25 mouse cellular contexts compared by ENCODE assay signal in the genomic region with DNA sequence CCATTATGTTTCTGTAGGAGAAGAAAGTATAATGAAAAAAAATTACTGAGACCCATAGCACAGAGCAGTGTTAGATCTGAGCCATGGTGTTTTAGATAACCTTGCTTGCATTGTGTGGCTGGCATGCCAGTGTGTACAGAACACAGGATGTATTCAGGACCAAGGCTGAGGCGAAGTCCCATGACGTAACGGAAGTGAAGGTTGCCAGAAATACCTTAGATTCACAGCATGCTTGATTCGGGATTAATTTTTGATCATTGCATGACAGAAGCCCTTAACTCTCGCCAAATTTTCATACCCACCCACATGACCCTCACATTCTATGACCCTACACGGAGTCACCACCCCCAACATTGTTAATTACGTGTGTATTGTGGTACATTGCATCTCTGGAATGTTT. TPM values are rescaled to one million over a fixed set of nuclear protein-coding genes. Genes with fewer than 3 reads are reported as not detected.
DNase-seq lines count a peak whose midpoint lies in the region; ATAC-seq and TF ChIP-seq lines count a peak whose summit lies in the region.
"Had no signal": no experiment of that assay in that cellular context is flagged by ENCODE, and none has a peak within 500 bp of the region (broad histone marks: within the 10 kb centered on the region; RNA-seq: fewer than 3 reads in every experiment).

No protein-coding gene starts in this region.

- no peaks in the 10 kb centered on the region for H3K79me2 ChIP-seq in heart, adult 2 months (replicated peaks; ENCODE audit: control insufficient read depth, insufficient read depth, low read length)

- H3K4me1 ChIP-seq in cerebellum, adult 2 months (ENCODE audit: control insufficient read depth, insufficient read depth, low read length), result no peaks in the 10 kb centered on the region
- no peaks in the 10 kb centered on the region for H3K4me1 ChIP-seq in heart, embryonic 10.5 days
- H3K4me1 ChIP-seq in heart, adult 2 months (ENCODE audit: control insufficient read depth, insufficient read depth, low read length), result no peaks in the 10 kb centered on the region
- no peaks in the 10 kb centered on the region for H3K4me1 ChIP-seq in lung, embryonic 14.5 days (ENCODE audit: insufficient read depth)
- no peaks in the 10 kb centered on the region for H3K4me1 ChIP-seq in stomach, postnatal 0 days (replicated peaks; ENCODE audit: control insufficient read depth, insufficient read depth)
- H3K4me1 ChIP-seq: embryonic facial prominence, embryonic 15.5 days; heart, embryonic 15.5 days; hindbrain, embryonic 15.5 days; intestine, embryonic 15.5 days; midbrain, embryonic 13.5 days; neural tube, embryonic 12.5 days had no signal

- no peaks in the 10 kb centered on the region for H3K27me3 ChIP-seq in cerebellum, adult 2 months (ENCODE audit: control insufficient read depth, insufficient read depth, low read length)
- peaks cover 18% of the 10 kb centered on the region; the same call in 1 of the 2 replicates for H3K27me3 ChIP-seq in heart, embryonic 10.5 days (ENCODE audit: insufficient read depth, poor library complexity, severe bottlenecking)
- H3K27me3 ChIP-seq in heart, adult 2 months (ENCODE audit: control insufficient read depth, insufficient read depth, low read length), result no peaks in the 10 kb centered on the region
- peaks cover 4% of the 10 kb centered on the region; the same call in 1 of the 2 replicates for H3K27me3 ChIP-seq in lung, embryonic 14.5 days (ENCODE audit: insufficient read depth, low read length)
- H3K27me3 ChIP-seq in stomach, postnatal 0 days (ENCODE audit: control insufficient read depth, insufficient read depth, low read length), result no peaks in the 10 kb centered on the region
- H3K27me3 ChIP-seq: intestine, embryonic 15.5 days; neural tube, embryonic 12.5 days had no signal

- peak overlapping the region; percentile 23 for H3K4me3 ChIP-seq in cerebellum, adult 2 months (replicated peaks; ENCODE audit: insufficient read depth, low read depth, low read length)
- H3K4me3 ChIP-seq in heart, embryonic 10.5 days, result no peak overlapping the region
- H3K4me3 ChIP-seq in heart, adult 2 months, result no peak overlapping the region
- no peak overlapping the region for H3K4me3 ChIP-seq in lung, embryonic 14.5 days (ENCODE audit: low read depth, low read length)
- no peak overlapping the region for H3K4me3 ChIP-seq in stomach, postnatal 0 days (ENCODE audit: low read depth, low read length)
- H3K4me3 ChIP-seq: embryonic facial prominence, embryonic 15.5 days; heart, embryonic 15.5 days; hindbrain, embryonic 15.5 days; intestine, embryonic 15.5 days; left cerebral cortex, adult 2 months; megakaryocyte, embryonic 14.5 days; midbrain, embryonic 13.5 days; neural tube, embryonic 12.5 days had no signal

- no peak for TF ChIP-seq EP300 in heart, adult 2 months (IDR thresholded peaks at IDR 0.05; ENCODE audit: insufficient read depth, low read depth, low read length)
- TF ChIP-seq EP300 in stomach, postnatal 0 days (optimal IDR thresholded peaks at IDR 0.05), result no peak

- ATAC-seq in lung, embryonic 14.5 days (ENCODE audit: insufficient read depth), result no peak
- peak; percentile 55; the same call in 1 of the 2 replicates for ATAC-seq in stomach, postnatal 0 days (ENCODE audit: low FRiP score, low TSS enrichment)
- ATAC-seq: forebrain, embryonic 16.5 days; intestine, embryonic 15.5 days; liver, postnatal 0 days; midbrain, embryonic 13.5 days had no signal

- no peak overlapping the region for H3K27ac ChIP-seq in cerebellum, adult 2 months (ENCODE audit: insufficient read depth, low read length)
- no peak overlapping the region for H3K27ac ChIP-seq in heart, embryonic 10.5 days
- H3K27ac ChIP-seq in heart, adult 2 months, result no peak overlapping the region
- no peak overlapping the region for H3K27ac ChIP-seq in lung, embryonic 14.5 days (ENCODE audit: low read depth)
- H3K27ac ChIP-seq in stomach, postnatal 0 days (replicated peaks), result no peak overlapping the region
- H3K27ac ChIP-seq: embryonic facial prominence, embryonic 15.5 days; heart, embryonic 15.5 days; hindbrain, embryonic 15.5 days; intestine, embryonic 15.5 days; left cerebral cortex, adult 2 months; midbrain, embryonic 13.5 days; neural tube, embryonic 12.5 days had no signal

- H3K4me2 ChIP-seq in lung, embryonic 14.5 days, result no peak overlapping the region
- H3K4me2 ChIP-seq in stomach, postnatal 0 days (replicated peaks; ENCODE audit: low read depth), result no peak overlapping the region; the same call in 1 of the 2 replicates
- H3K4me2 ChIP-seq: embryonic facial prominence, embryonic 15.5 days; heart, embryonic 15.5 days; hindbrain, embryonic 15.5 days; intestine, embryonic 15.5 days; midbrain, embryonic 13.5 days; neural tube, embryonic 12.5 days had no signal

- TF ChIP-seq CTCF in cerebellum, adult 2 months (IDR thresholded peaks at IDR 0.05; ENCODE audit: borderline replicate concordance, insufficient read depth, low read depth, low read length), result no peak
- no peak for TF ChIP-seq CTCF in heart, adult 2 months (IDR thresholded peaks at IDR 0.05)
- TF ChIP-seq CTCF in lung, embryonic 14.5 days (IDR thresholded peaks at IDR 0.05; ENCODE audit: low read depth), result no peak
- no peak for TF ChIP-seq CTCF in stomach, postnatal 0 days (IDR thresholded peaks at IDR 0.05; ENCODE audit: low read depth)

- DNase-seq in cerebellum, adult 2 months, result peak in 1 of 2 experiments; percentile 11
- no peak for DNase-seq in cerebellum, adult 9-10 months
- DNase-seq in heart, embryonic 10.5 days (ENCODE audit: low spot score), result peak; percentile 20
- DNase-seq in heart, adult 2 months, result no peak
- DNase-seq in lung, embryonic 14.5 days, result peak; percentile 36
- DNase-seq in lung, adult 18-20 months, result no peak
- no peak for DNase-seq in stomach, postnatal 0 days (ENCODE audit: low spot score)
- no peak for DNase-seq in ovary, postnatal 36 days (ENCODE audit: low spot score)
- DNase-seq: adrenal gland, postnatal 14 days; gastrocnemius, postnatal 25 days; heart, postnatal 4 days; kidney, postnatal 4 days; liver, postnatal 0 days; right cerebral cortex, adult 18-20 months; right cerebral cortex, postnatal 4 days had no signal

- H3K9me3 ChIP-seq in heart, embryonic 10.5 days, result no peaks in the 10 kb centered on the region
- no peaks in the 10 kb centered on the region for H3K9me3 ChIP-seq in lung, embryonic 14.5 days (ENCODE audit: low read depth, low read length)
- H3K9me3 ChIP-seq in stomach, postnatal 0 days (ENCODE audit: control insufficient read depth, low read length), result no peaks in the 10 kb centered on the region
- H3K9me3 ChIP-seq: embryonic facial prominence, embryonic 15.5 days; heart, embryonic 15.5 days; hindbrain, embryonic 15.5 days; intestine, embryonic 15.5 days; megakaryocyte, embryonic 14.5 days; midbrain, embryonic 13.5 days; neural tube, embryonic 12.5 days had no signal

- WGBS in cerebellum, adult 2 months, result 36% methylated on average over 7 of the region's 7 CpGs
- WGBS in heart, embryonic 10.5 days, result 77% methylated on average over 7 of the region's 7 CpGs
- WGBS in heart, adult 2 months, result 57% methylated on average over 7 of the region's 7 CpGs
- 70% methylated on average over 7 of the region's 7 CpGs for WGBS in lung, embryonic 14.5 days
- WGBS in stomach, postnatal 0 days, result 63% methylated on average over 7 of the region's 7 CpGs

- intact Hi-C loops in heart, adult 2 months (cut with DNase I), result loop anchor here (1.0 kb wide), 1 partner anchor 24 kb away; no protein-coding TSS in a partner anchor

- no peaks in the 10 kb centered on the region for H3K36me3 ChIP-seq in heart, embryonic 10.5 days
- no peaks in the 10 kb centered on the region for H3K36me3 ChIP-seq in heart, adult 2 months (ENCODE audit: control insufficient read depth, insufficient read depth, low read length)
- H3K36me3 ChIP-seq in lung, embryonic 14.5 days (ENCODE audit: insufficient read depth), result no peaks in the 10 kb centered on the region
- H3K36me3 ChIP-seq in stomach, postnatal 0 days (ENCODE audit: control insufficient read depth, insufficient read depth, low read length), result no peaks in the 10 kb centered on the region
- H3K36me3 ChIP-seq: embryonic facial prominence, embryonic 15.5 days; heart, embryonic 15.5 days; hindbrain, embryonic 15.5 days; intestine, embryonic 15.5 days; midbrain, embryonic 13.5 days; neural tube, embryonic 12.5 days had no signal

- H3K9ac ChIP-seq in heart, adult 2 months (ENCODE audit: low read depth, low read length), result no peak overlapping the region
- H3K9ac ChIP-seq in lung, embryonic 14.5 days, result no peak overlapping the region
- no peak overlapping the region for H3K9ac ChIP-seq in stomach, postnatal 0 days (ENCODE audit: low read length)
- H3K9ac ChIP-seq: embryonic facial prominence, embryonic 15.5 days; heart, embryonic 15.5 days; hindbrain, embryonic 15.5 days; intestine, embryonic 15.5 days; liver, postnatal 0 days; midbrain, embryonic 13.5 days; neural tube, embryonic 12.5 days had no signal

- no peak for TF ChIP-seq POLR2A in cerebellum, adult 2 months (IDR thresholded peaks at IDR 0.05; ENCODE audit: borderline replicate concordance, insufficient read depth, low read length)
- no peak for TF ChIP-seq POLR2A in heart, adult 2 months (IDR thresholded peaks at IDR 0.05; ENCODE audit: insufficient read depth, low read depth, low read length)

RNA-seq across cellular contexts. Expression of a gene that starts 22.4 kb away (rescaled TPM):
- 21.2 and 24.5 TPM in 2 replicates for polyA plus RNA-seq in cerebellum, adult 2 months (2012; rRNA removed)
- polyA plus RNA-seq in heart, embryonic 10.5 days (2016; fragmentation: Nextera tagmentation; extraction: Ambion mirVana), result 0.15 and 0.70 TPM in 2 replicates
- under 1 TPM in 1 of 2 experiments, not detected in 1; 0.09 TPM for total RNA-seq in heart, adult 2 months (2021)
- polyA plus RNA-seq in heart, adult 2 months (2012; rRNA removed), result 0.20 and 0.72 TPM in 2 replicates
- polyA plus RNA-seq in lung, embryonic 14.5 days (2014; fragmentation: Nextera tagmentation; extraction: Ambion mirVana), result 46.3 and 51.2 TPM in 2 replicates
- polyA plus RNA-seq in stomach, postnatal 0 days (2015; fragmentation: Nextera tagmentation; extraction: Ambion mirVana), result 8.2 and 8.4 TPM in 2 replicates
- total RNA-seq: gastrocnemius, postnatal 25 days had no signal
- polyA plus RNA-seq: liver, adult 2 months had no signal

RNA-seq across cellular contexts. Expression of a gene that starts 59.3 kb away (rescaled TPM):
- 4.5 and 5.4 TPM in 2 replicates for polyA plus RNA-seq in cerebellum, adult 2 months (2012; rRNA removed)
- polyA plus RNA-seq in heart, embryonic 10.5 days (2016; fragmentation: Nextera tagmentation; extraction: Ambion mirVana), result 1.9 TPM in 2 replicates
- 1 to 10 TPM; 9.1 to 9.8 TPM for total RNA-seq in heart, adult 2 months (2021)
- 5.7 and 7.4 TPM in 2 replicates for polyA plus RNA-seq in heart, adult 2 months (2012; rRNA removed)
- polyA plus RNA-seq in lung, embryonic 14.5 days (2014; fragmentation: Nextera tagmentation; extraction: Ambion mirVana), result 2.8 and 3.5 TPM in 2 replicates
- 1.9 and 2.6 TPM in 2 replicates for polyA plus RNA-seq in stomach, postnatal 0 days (2015; fragmentation: Nextera tagmentation; extraction: Ambion mirVana)

Comparison
In these comparisons a context has a peak if more than half of its experiments do, and no peak if none do; other contexts are left out.
1. DNase-seq: peak in heart, embryonic 10.5 days (single experiment) and lung, embryonic 14.5 days (single experiment); none in cerebellum, adult 9-10 months (single experiment), heart, adult 2 months (0 of 2), lung, adult 18-20 months (0 of 2), stomach, postnatal 0 days (single experiment) and ovary, postnatal 36 days (single experiment).